Mouse (Mus musculus) urinary bladder, postnatal 25 days (tissue): ENCODE measurements around the gene Kcnn3.

Experiments used
- DNase-seq: peaks from one replicate; pipeline ENCODE4 v3.0.0; 2022; ENCODE audit warnings: low spot score

Kcnn3 gene

DNA sequence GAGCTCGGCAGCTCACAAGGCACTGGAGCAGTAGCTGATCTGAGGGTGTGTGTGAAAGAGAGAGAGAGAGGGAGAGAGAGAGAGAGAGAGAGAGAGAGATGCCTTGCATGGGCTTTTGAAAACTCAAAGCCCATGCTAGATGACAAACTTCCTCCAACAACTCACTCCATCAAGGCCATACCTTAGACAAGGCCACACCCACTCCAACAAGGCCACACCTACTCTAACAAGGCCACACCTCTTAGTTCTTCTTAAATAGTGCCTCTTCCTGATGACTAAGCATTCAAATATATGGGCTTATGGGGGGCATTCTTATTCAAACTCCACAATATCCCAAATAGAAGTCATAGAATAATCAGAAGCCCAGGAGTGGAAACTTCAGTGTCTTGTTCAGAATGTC lies 49.1 kb downstream of the Kcnn3 start:
- no peak for DNase-seq

GRCm38 (mm10) chr3:89569707-89570324 lies 49.9 kb downstream of the Kcnn3 start:
- no peak for DNase-seq

DNA sequence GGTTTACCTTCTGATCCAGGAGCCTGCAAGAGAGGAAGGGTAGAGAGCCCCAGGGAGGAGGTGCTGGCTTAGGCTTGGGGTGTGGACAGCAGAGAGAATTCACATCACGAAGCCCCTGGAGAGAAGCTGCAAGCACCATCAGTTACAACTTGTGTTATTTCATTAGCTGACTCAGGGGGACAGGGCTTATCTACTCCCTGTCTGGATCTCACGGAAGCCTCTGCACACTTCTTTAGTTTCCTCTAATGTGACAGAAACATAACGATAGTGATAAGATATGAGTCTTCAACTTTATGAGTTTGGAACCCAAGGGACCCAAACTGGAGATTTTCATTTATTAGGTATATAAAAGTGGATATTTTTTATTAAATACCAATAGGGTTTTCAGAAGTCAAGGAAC lies 50.4 kb downstream of the Kcnn3 start:
- DNase-seq = no peak

DNA sequence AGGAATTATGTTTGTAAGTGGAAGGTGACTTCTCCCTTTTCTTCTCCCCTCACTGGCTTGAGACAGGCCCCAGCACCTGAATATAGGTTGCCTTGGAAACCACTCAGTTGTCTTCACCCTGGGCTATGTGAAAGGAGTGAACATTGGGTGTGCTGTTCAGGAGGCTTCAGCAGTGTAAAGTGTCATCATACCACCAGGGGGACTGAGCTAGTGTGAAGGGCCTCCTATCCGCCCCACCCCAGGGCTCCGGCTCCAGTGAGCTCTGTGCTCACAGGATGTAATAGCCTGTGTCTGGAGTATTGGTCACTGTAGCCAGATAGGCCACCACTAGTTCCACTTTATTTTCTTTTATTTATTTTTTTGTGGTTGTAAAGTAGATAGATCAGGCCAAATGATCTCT lies 54.3 kb downstream of the Kcnn3 start:
- DNase-seq = no peak

DNA sequence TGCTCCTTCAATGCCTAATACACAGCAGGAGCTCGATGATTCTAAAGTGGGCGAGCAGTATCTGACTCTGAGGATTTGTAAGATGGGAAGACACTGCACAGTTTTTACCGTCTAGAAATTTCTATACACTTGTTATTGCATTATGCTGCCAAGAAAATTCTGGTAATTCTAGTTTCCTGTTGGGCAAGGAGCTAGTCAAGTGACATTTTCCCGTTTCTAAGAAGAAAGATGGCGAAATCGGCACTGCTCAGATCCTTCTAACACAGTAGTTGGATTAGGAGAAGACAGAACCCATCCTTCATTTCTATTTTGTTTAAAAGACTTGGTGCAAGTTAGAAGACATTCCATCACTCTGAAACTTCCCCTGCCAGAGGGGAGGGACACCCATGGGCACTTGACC lies 56.4 kb downstream of the Kcnn3 start:
- DNase-seq = no peak

DNA sequence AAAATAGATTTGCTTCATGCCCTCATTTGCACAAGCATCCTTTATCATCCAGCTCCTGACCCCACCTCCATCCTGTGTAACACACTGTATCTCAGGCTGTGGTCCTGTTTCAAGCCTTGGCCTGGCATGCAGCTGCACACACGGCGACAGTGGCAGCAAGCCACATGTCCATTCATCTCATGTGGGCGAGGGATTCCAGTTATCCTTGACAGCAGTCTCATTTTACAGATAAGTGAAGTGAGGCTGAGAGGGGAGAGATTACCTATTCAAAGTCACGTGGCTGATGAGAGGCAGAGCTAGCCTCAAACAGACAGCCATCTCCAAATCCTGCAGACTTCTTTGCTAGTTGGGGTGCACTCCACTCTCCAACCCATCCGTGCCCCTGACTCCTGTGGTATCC lies 57.2 kb downstream of the Kcnn3 start:
- no peak for DNase-seq

GRCm38 (mm10) chr3:89578083-89578482 lies 58.1 kb downstream of the Kcnn3 start:
- no peak for DNase-seq

GRCm38 (mm10) chr3:89578803-89579202 lies 58.8 kb downstream of the Kcnn3 start:
- DNase-seq = no peak

DNA sequence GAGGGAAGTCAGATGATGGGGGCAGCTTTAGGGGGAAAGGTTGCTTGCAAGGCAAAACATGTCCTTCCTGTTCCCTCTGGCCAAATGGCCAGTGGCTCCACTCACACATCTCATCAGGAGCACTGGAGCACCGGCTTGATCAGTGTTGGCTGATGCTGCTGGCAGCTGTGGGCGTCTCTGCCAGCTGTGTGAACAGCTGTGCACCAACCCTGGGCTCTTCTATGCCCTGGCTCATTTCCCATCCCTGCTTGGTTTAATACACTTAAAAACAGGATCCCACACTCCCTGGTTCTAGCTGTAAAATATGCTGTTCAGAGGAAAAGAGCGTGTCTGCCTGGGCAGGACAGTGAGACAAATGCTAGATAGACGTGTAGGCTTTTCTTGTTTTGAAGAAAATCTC lies 64.3 kb downstream of the Kcnn3 start:
- no peak for DNase-seq

DNA sequence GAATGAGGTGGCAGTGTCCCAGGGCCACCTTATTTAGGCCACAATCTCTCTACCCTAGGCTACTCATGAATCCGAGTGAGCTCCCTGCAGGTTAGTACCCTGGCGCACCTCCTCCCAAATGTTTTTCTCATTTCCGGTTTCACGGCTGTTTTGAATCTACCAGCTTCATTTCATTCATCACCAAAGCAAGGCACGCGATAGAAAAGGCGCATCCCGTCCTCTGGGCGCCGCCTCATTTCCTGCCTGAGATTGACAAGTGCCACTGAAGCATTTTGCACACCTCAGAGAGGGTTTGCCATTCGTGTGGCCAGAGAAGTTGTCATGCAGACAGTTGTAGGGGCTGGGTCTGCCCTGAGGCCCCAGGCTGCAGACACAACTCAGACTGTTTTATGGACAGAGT lies 68.5 kb downstream of the Kcnn3 start:
- no peak for DNase-seq

DNA sequence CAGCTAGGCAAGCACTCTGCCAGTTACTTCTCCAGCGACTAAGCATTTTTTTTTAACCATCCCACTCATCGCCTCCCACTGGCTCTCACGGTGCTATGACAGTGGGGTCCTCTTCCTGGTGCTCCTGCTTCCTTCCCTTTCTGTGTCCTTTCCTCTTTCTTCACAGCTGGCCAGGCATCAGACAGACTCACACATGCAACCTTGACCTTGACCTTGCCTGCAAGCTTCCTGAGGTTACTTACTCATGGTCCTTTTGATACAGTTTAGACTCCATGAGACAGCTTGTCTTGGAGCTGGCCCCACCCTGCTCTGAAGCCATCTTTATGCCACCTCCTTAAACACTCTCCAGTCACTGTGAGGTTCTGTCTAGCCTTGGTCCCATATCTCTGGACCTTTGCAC lies 69.4 kb downstream of the Kcnn3 start:
- DNase-seq = no peak

- no peak for DNase-seq
Observed at GRCm38 (mm10) chr3:89590386-89590785, 70.4 kb downstream of the Kcnn3 start.

- DNase-seq = no peak
Observed at GRCm38 (mm10) chr3:89591461-89591860, 71.5 kb downstream of the Kcnn3 start.

DNA sequence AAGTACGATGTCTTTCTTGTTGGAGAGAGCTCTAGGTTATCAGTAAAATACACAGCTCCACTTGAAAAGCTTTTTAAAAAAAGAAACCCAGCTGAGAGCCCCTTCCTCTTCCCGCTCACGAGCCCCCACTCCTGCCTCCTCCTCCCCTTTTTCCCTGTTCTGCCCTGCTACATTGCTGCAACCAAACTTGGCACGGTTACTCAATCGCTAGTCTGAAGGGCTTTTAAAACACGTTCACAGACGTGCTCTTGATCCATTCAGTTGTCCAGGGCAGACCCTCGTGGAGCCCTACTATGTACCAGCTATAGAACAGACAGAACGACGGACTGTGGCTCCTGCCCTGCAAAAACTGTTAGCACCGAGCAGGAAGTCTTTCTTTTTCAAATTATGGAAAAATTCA lies 72.8 kb downstream of the Kcnn3 start:
- no peak for DNase-seq

GRCm38 (mm10) chr3:89593524-89593923 lies 73.6 kb downstream of the Kcnn3 start:
- no peak for DNase-seq

DNA sequence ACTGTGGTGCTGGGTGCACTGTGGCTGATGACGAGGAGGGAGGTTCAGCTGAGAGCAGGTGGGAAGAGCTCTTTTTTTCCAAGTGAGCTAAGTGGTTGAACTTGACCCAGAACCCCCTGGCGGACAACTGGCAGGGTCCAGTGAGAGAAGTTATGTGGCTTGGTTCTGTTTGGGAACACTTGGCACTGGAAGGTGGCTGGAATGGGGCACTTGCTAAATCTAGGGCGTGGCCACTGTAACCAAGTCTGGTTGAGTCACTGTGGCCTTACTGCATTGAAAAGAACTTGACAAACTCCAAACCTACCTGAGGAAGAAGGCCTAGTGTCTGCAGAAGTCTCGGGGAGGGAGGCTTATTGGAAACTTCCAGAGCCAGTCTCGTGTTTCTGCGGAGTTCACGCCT lies 78.4 kb downstream of the Kcnn3 start:
- DNase-seq = no peak

GRCm38 (mm10) chr3:89598967-89599366 lies 79.0 kb downstream of the Kcnn3 start:
- DNase-seq = no peak

DNA sequence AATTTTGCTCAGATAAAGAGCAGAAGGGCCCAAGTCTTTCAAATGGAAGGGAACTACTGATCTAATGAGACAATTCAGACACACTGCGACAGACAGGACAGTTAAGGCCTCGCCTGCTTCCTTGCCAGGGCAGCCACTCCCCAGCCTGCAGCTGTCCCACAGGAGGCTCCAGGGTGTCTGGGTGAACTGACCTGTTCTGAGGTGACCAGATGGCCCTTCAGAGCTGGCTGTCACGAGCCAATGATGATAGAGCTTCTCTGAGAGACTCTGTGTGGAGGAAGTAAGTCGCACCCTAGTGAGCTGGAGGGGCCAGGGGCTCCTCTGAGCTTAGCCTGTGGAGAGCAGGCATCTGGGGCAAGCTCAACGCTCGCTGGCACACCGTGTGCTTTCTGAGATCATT lies 81.1 kb downstream of the Kcnn3 start:
- no peak for DNase-seq

GRCm38 (mm10) chr3:89603300-89603699 lies 83.3 kb downstream of the Kcnn3 start:
- no peak for DNase-seq

DNA sequence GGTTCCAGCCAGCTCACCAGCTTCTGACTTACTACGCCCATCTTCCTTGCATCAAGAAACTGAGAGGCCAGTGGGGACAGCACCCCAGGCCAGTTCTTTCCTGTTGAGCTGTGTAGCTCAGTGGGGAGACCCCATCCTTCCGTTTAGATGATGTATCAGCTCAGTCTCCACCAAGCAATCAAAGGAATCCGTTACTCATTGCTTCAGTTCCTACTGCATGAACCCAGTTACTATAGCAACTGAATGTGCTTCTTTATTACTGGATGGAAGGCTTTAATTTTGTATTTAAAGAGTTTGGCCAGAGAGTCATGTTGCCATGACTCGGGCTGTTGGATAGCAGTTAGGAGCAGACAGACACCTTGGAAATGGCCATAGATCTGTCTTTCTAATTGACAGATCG lies 85.3 kb downstream of the Kcnn3 start:
- no peak for DNase-seq

- DNase-seq = no peak
Observed at GRCm38 (mm10) chr3:89607327-89607726, 87.4 kb downstream of the Kcnn3 start.

DNA sequence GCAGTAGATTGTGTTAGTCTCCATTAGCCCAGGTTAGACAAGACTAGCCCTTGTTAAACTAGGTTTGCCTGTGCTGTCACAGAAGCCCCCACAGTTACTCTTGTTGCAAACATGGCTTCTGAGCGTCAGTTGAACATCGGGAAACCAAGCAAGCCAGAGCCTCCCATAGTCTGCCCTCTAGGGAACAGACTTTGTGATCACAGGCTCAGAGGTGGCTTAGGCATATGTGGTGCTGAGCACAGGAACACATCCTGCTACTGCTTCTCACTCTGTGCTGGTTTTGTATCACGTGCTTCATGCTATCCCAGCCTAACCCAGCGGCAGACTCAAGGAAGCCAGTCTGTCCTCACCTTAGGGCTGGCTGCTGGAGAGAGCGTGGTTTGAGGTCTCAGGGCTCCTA lies 92.1 kb downstream of the Kcnn3 start:
- DNase-seq = no peak

DNA sequence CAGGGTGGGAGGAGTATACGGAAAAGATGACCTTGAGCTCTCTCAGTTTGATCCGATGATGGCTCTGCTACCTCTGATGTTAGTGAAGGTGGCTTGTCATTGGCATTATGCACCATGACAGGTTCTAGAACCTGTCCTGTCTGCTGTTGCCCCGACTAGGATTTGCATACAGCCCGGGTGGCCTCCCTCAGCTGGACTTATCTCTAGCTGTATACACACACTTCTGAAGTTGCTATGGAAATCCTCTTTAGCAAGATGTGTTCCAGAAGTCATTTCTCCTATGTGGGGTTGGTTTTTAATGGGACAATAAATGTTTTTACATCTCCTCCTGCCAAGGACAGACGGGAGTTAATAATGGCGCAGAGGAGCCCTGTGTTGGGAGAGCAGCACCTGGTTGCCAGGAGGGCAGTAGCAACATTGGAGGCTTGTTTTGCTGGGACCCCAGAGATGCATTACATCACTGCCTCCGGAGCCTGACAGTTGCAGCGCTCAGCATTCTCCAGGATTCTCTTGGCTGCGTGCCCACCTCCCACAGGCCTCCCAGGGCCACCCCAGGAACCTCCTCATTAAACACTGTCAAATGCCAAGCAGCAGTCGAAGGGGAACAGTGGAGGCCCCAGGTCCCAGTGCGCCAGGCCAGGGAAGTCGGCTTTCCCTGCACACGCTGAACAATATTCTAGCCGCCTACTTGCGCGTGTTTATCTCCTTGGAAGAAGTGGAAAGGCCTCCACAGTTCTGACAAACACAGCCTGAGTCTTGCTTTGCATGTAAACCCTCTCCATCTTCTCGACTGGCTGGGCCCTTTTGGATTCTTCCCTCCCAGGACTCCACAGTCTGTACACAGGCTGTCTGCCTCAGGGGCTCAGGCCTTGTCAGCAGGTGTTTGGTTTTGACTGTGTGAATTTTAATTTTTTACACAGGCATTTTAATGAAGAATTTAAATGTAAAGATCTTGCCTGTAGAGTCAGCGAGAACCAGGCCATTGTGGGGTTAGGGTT lies 93.9 kb downstream of the Kcnn3 start:
- DNase-seq = peak; percentile 33

- no peak for DNase-seq
Observed at GRCm38 (mm10) chr3:89616861-89617260, 96.9 kb downstream of the Kcnn3 start.
